ENCODE assay signal across 12 mouse cellular contexts in genomic region chr12:36674481-36674880, GRCm38 (mm10).
"Had no signal": no experiment of that assay in that cellular context is flagged by ENCODE, and none has a peak within 500 bp of the region (broad histone marks: within the 10 kb centered on the region; RNA-seq: fewer than 3 reads in every experiment).

No protein-coding gene starts in this region.

- H3K9ac ChIP-seq: kidney, embryonic 15.5 days; liver, embryonic 12.5 days; stomach, embryonic 15.5 days had no signal

- H3K4me1 ChIP-seq: liver, embryonic 12.5 days; midbrain, embryonic 10.5 days; stomach, embryonic 15.5 days had no signal

- H3K27ac ChIP-seq: kidney, embryonic 15.5 days; limb, embryonic 10.5 days; liver, embryonic 12.5 days; midbrain, embryonic 10.5 days; stomach, embryonic 15.5 days had no signal

- H3K4me2 ChIP-seq: kidney, embryonic 15.5 days; liver, embryonic 12.5 days; stomach, embryonic 15.5 days had no signal

- H3K9me3 ChIP-seq: kidney, embryonic 15.5 days; limb, embryonic 10.5 days; liver, embryonic 12.5 days; midbrain, embryonic 10.5 days; stomach, embryonic 15.5 days had no signal

- ATAC-seq: liver, embryonic 12.5 days had no signal

- H3K27me3 ChIP-seq: kidney, embryonic 15.5 days; liver, embryonic 12.5 days; stomach, embryonic 15.5 days had no signal

- H3K4me3 ChIP-seq: kidney, embryonic 15.5 days; limb, embryonic 10.5 days; liver, embryonic 12.5 days; midbrain, embryonic 10.5 days; myocyte; stomach, embryonic 15.5 days had no signal

- DNase-seq: kidney, adult 2 months; kidney, postnatal 14 days; lung, postnatal 36 days; midbrain, embryonic 14.5 days; right cerebral cortex, postnatal 14 days; thymus, postnatal 36 days had no signal

- H3K36me3 ChIP-seq: kidney, embryonic 15.5 days; limb, embryonic 10.5 days; liver, embryonic 12.5 days; midbrain, embryonic 10.5 days; stomach, embryonic 15.5 days had no signal
